Comparison of ENCODE assay signal across 8 mouse cellular contexts in genomic region chr6:99991079-99991478, GRCm38 (mm10).
DNase-seq lines count a peak whose midpoint lies in the region; ATAC-seq and TF ChIP-seq lines count a peak whose summit lies in the region.

No protein-coding gene starts in this region.

- H3K9me3 ChIP-seq in heart, embryonic 15.5 days (replicated peaks) = no peaks in the 10 kb centered on the region
- no peaks in the 10 kb centered on the region for H3K9me3 ChIP-seq in lung, postnatal 0 days (ENCODE audit: low read length)
- no peaks in the 10 kb centered on the region for H3K9me3 ChIP-seq in stomach, embryonic 16.5 days (replicated peaks; ENCODE audit: control insufficient read depth, low read length)

- no peak for TF ChIP-seq EP300 in lung, postnatal 0 days (IDR thresholded peaks at IDR 0.05)

- no peak overlapping the region for H3K4me3 ChIP-seq in heart, embryonic 15.5 days
- H3K4me3 ChIP-seq in lung, postnatal 0 days (ENCODE audit: low read depth, low read length) = no peak overlapping the region
- H3K4me3 ChIP-seq in stomach, embryonic 16.5 days (replicated peaks; ENCODE audit: low read length) = no peak overlapping the region

- no peak overlapping the region for H3K9ac ChIP-seq in heart, embryonic 15.5 days
- no peak overlapping the region for H3K9ac ChIP-seq in lung, postnatal 0 days (replicated peaks; ENCODE audit: low read depth)
- H3K9ac ChIP-seq in stomach, embryonic 16.5 days (ENCODE audit: low read length) = peak overlapping the region; percentile 18; the same call in 1 of the 2 replicates

- H3K27me3 ChIP-seq in heart, embryonic 15.5 days = peaks cover 26% of the 10 kb centered on the region
- 0 out of 2 replicates have a peak, but pooled peaks cover 8% of the 10 kb centered on the region for H3K27me3 ChIP-seq in lung, postnatal 0 days (replicated peaks; ENCODE audit: insufficient read depth, low read length)
- H3K27me3 ChIP-seq in stomach, embryonic 16.5 days (ENCODE audit: control insufficient read depth, insufficient read depth, low read length) = no peaks in the 10 kb centered on the region

- no peaks in the 10 kb centered on the region for H3K36me3 ChIP-seq in heart, embryonic 15.5 days
- no peaks in the 10 kb centered on the region for H3K36me3 ChIP-seq in lung, postnatal 0 days (ENCODE audit: insufficient read depth, low read length)
- H3K36me3 ChIP-seq in stomach, embryonic 16.5 days (ENCODE audit: control insufficient read depth, insufficient read depth, low read length) = no peaks in the 10 kb centered on the region

- no peak overlapping the region for H3K4me2 ChIP-seq in heart, embryonic 15.5 days
- H3K4me2 ChIP-seq in lung, postnatal 0 days (replicated peaks; ENCODE audit: low read depth, low read length) = no peak overlapping the region
- no peak overlapping the region for H3K4me2 ChIP-seq in stomach, embryonic 16.5 days (ENCODE audit: low read depth, low read length)

- peak; percentile 85 for ATAC-seq in heart, embryonic 15.5 days (replicated peaks; ENCODE audit: insufficient number of reproducible peaks, insufficient read depth, low FRiP score, low read depth)
- ATAC-seq in lung, postnatal 0 days = peak; percentile 89
- ATAC-seq in stomach, embryonic 16.5 days (ENCODE audit: insufficient read depth, low FRiP score) = peak; percentile 91
- ATAC-seq in erythroid progenitor cell, adult 5-6 weeks (replicated peaks; ENCODE audit: low FRiP score, poor library complexity, severe bottlenecking) = no peak

- peak; percentile 40 to 50 for DNase-seq in layer of hippocampus, postnatal 10 days (ENCODE audit: low spot score in 2 of 2)
- no peak for DNase-seq in layer of hippocampus, adult 18-20 months (ENCODE audit: low spot score in 2 of 2)
- DNase-seq in cerebellum, adult 9-11 months = peak; percentile 72
- peak; percentile 90 for DNase-seq in kidney, postnatal 14 days
- peak; percentile 94 for DNase-seq in lung, postnatal 0 days (ENCODE audit: low spot score)

- peaks cover 43% of the 10 kb centered on the region for H3K4me1 ChIP-seq in heart, embryonic 15.5 days (replicated peaks)
- peaks cover 6% of the 10 kb centered on the region; the same call in 1 of the 2 replicates for H3K4me1 ChIP-seq in lung, postnatal 0 days (ENCODE audit: insufficient read depth, low read depth, low read length)
- peaks cover 24% of the 10 kb centered on the region for H3K4me1 ChIP-seq in stomach, embryonic 16.5 days (ENCODE audit: control insufficient read depth, insufficient read depth, low read length)

- no peak for TF ChIP-seq CTCF in lung, postnatal 0 days (IDR thresholded peaks at IDR 0.05)

- H3K27ac ChIP-seq in heart, embryonic 15.5 days = peak overlapping the region; percentile 78
- no peak overlapping the region for H3K27ac ChIP-seq in lung, postnatal 0 days (ENCODE audit: low read length)
- peak overlapping the region; percentile 91 for H3K27ac ChIP-seq in stomach, embryonic 16.5 days (ENCODE audit: low read length)

- WGBS in heart, embryonic 15.5 days = 13% methylated on average over 7 of the region's 7 CpGs
- 12% methylated on average over 7 of the region's 7 CpGs for WGBS in lung, postnatal 0 days
- 8% methylated on average over 7 of the region's 7 CpGs for WGBS in stomach, embryonic 16.5 days

Comparison
In these comparisons a context has a peak if more than half of its experiments do, and no peak if none do; other contexts are left out.
1. DNase-seq: peak in layer of hippocampus, postnatal 10 days (2 of 2), cerebellum, adult 9-11 months (single experiment), kidney, postnatal 14 days (single experiment) and lung, postnatal 0 days (single experiment); none in layer of hippocampus, adult 18-20 months (0 of 2).